Mouse (Mus musculus) G1E (cell line): ENCODE results near the gene Cdc42bpb.

Experiments
- CTCF ChIP-seq: IDR thresholded peaks from 2 replicates; pipeline ENCODE4 v1.5.1; 2012; ENCODE audit warnings: low read depth, low read length, inconsistent platforms, mixed read lengths
- GATA1 ChIP-seq: IDR thresholded peaks from 2 replicates; pipeline ENCODE4 v1.6.1; 2012; ENCODE audit warnings: borderline replicate concordance, low read length, inconsistent platforms, mixed read lengths
- GATA2 ChIP-seq: IDR thresholded peaks from 2 replicates; pipeline ENCODE4 v1.6.1; 2012; ENCODE audit warnings: low read depth, low read length, inconsistent platforms, borderline replicate concordance
- POLR2AphosphoS5 ChIP-seq: IDR thresholded peaks from 2 replicates; pipeline ENCODE4 v1.6.1; 2012; ENCODE audit warnings: low read depth, low read length, inconsistent platforms; ENCODE audit not compliant: insufficient replicate concordance
- TAL1 ChIP-seq: conservative IDR thresholded peaks from 2 replicates; pipeline ENCODE4 v1.6.1; 2012; ENCODE audit warnings: low read depth, low read length, inconsistent platforms, mixed read lengths

DNA sequence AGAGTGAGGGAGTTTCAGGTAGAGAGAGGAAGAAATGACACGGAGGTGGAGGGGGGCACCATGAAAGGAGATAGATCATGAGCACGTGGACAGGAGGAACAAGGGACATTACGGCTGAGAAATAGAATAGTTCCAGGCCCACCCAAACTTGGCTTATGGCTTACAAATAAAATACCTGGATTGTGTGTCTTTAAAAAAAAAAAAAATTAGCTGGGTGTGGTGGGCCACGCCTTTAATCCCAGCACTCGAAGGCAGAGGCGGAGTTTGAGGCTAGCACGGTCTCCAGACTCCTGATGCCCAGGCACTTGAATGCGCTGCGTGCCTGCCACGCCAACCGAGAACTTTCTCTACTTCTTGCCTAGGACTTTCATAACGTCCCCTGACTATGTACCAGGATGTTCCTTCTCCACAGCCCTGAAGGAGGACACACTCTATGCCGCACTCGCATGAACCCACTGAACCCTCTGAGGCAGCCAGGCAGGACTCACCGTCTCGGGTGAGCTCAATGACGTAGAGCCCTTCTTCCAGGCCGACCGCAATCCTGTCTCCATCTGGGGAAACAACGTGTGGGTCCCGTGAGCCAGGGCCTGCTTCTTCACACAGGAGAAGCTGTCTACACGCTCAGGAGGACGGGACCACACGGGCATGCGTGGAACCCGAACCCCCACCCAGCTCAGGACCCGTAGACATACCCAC is 76.0 kb downstream of the Cdc42bpb start:
- no peak for TF ChIP-seq GATA1
- TF ChIP-seq CTCF: no peak
- no peak for TF ChIP-seq GATA2
- TF ChIP-seq TAL1: no peak
- TF ChIP-seq POLR2AphosphoS5: no peak
